Mouse (Mus musculus): ENCODE data around the gene Gdf7. TPM values are rescaled to one million over a fixed set of nuclear protein-coding genes. Genes with fewer than 3 reads are reported as not detected.

Gene Gdf7
- polyA plus RNA-seq (2016; fragmentation: Nextera tagmentation; extraction: Ambion mirVana), result 0.80 and 0.88 TPM in 2 replicates

GRCm38 (mm10) chr12:8301841-8302431 lies at the start of gene Gdf7:
Gdf7 (minus strand) TSS chr12:8301954.
- H3K9ac ChIP-seq (replicated peaks), result peak within 1 kb of the TSS; percentile 44
- peaks cover 95% of the 10 kb centered on the region for H3K27me3 ChIP-seq
- no peaks in the 10 kb centered on the region for H3K36me3 ChIP-seq
- peak within 1 kb of the TSS; percentile 54 for H3K4me3 ChIP-seq (replicated peaks)
- no peak for ATAC-seq (ENCODE audit: insufficient number of reproducible peaks, insufficient read depth, low FRiP score, low TSS enrichment, low read depth)
- WGBS, result under 1% methylated on average over 52 of the region's 53 CpGs
- no peaks in the 10 kb centered on the region for H3K9me3 ChIP-seq
- no peak within 1 kb of the TSS for H3K27ac ChIP-seq
- H3K4me1 ChIP-seq (replicated peaks), result peaks cover 47% of the 10 kb centered on the region
- H3K4me2 ChIP-seq, result peak within 1 kb of the TSS; percentile 86

- H3K9ac ChIP-seq (replicated peaks), result no peak overlapping the region
- no peak overlapping the region for H3K4me2 ChIP-seq
- H3K27me3 ChIP-seq, result no peaks in the 10 kb centered on the region
- 27% methylated on average over 4 of the region's 4 CpGs for WGBS
- H3K36me3 ChIP-seq, result no peaks in the 10 kb centered on the region
- H3K27ac ChIP-seq, result no peak overlapping the region
- peaks cover 6% of the 10 kb centered on the region; the same call in 1 of the 2 replicates for H3K4me1 ChIP-seq (replicated peaks)
- H3K9me3 ChIP-seq, result 0 out of 2 replicates have a peak, but pooled peaks cover 4% of the 10 kb centered on the region
- ATAC-seq (ENCODE audit: insufficient number of reproducible peaks, insufficient read depth, low FRiP score, low TSS enrichment, low read depth), result no peak
- no peak overlapping the region for H3K4me3 ChIP-seq (replicated peaks)
These were observed 49.5 kb upstream of the Gdf7 start for GRCm38 (mm10) chr12:8351025-8351903.

GRCm38 (mm10) chr12:8348733-8349513 lies 47.2 kb upstream of the Gdf7 start:
- Histone ChIP-seq H3K27ac (0 out of 2 replicates have a peak overlapping the region, but pooled peaks have one; percentile 35), H3K4me2 (no peak overlapping the region), H3K4me1 (replicated peaks) (peaks cover 10% of the 10 kb centered on the region; the same call in 1 of the 2 replicates), H3K9me3 (no peaks in the 10 kb centered on the region), H3K9ac (replicated peaks) (no peak overlapping the region), H3K4me3 (replicated peaks) (no peak overlapping the region), H3K27me3 (no peaks in the 10 kb centered on the region), H3K36me3 (no peaks in the 10 kb centered on the region)
- 75% methylated on average over 9 of the region's 9 CpGs for WGBS
- no peak for ATAC-seq (ENCODE audit: insufficient number of reproducible peaks, insufficient read depth, low FRiP score, low TSS enrichment, low read depth)

GRCm38 (mm10) chr12:8347746-8348462 lies 46.1 kb upstream of the Gdf7 start:
- peaks cover 10% of the 10 kb centered on the region; the same call in 1 of the 2 replicates for H3K4me1 ChIP-seq (replicated peaks)
- no peak overlapping the region for H3K9ac ChIP-seq (replicated peaks)
- no peaks in the 10 kb centered on the region for H3K27me3 ChIP-seq
- 89% methylated on average over 8 of the region's 8 CpGs for WGBS
- H3K9me3 ChIP-seq, result no peaks in the 10 kb centered on the region
- no peak for ATAC-seq (ENCODE audit: insufficient number of reproducible peaks, insufficient read depth, low FRiP score, low TSS enrichment, low read depth)
- H3K27ac ChIP-seq, result no peak overlapping the region
- H3K4me2 ChIP-seq, result no peak overlapping the region
- H3K4me3 ChIP-seq (replicated peaks), result no peak overlapping the region
- H3K36me3 ChIP-seq, result peaks cover 3% of the 10 kb centered on the region; the same call in 1 of the 2 replicates

- Histone ChIP-seq H3K4me1 (replicated peaks) (peaks cover 10% of the 10 kb centered on the region; the same call in 1 of the 2 replicates), H3K27ac (0 out of 2 replicates have a peak overlapping the region, but pooled peaks have one; percentile 17), H3K9ac (replicated peaks) (no peak overlapping the region), H3K27me3 (no peaks in the 10 kb centered on the region), H3K4me2 (no peak overlapping the region), H3K4me3 (replicated peaks) (no peak overlapping the region), H3K36me3 (peaks cover 21% of the 10 kb centered on the region), H3K9me3 (no peaks in the 10 kb centered on the region)
- ATAC-seq (ENCODE audit: insufficient number of reproducible peaks, insufficient read depth, low FRiP score, low TSS enrichment, low read depth), result no peak
- 97% methylated on average over 5 of the region's 5 CpGs for WGBS
These were observed 43.8 kb upstream of the Gdf7 start for GRCm38 (mm10) chr12:8345539-8345938.

GRCm38 (mm10) chr12:8344897-8345296 lies 43.1 kb upstream of the Gdf7 start:
- Histone ChIP-seq H3K4me3 (replicated peaks) (no peak overlapping the region), H3K9ac (replicated peaks) (no peak overlapping the region), H3K27ac (0 out of 2 replicates have a peak overlapping the region, but pooled peaks have one; percentile 23), H3K27me3 (no peaks in the 10 kb centered on the region), H3K9me3 (no peaks in the 10 kb centered on the region), H3K36me3 (peaks cover 25% of the 10 kb centered on the region), H3K4me1 (replicated peaks) (peaks cover 10% of the 10 kb centered on the region; the same call in 1 of the 2 replicates), H3K4me2 (no peak overlapping the region)
- no peak for ATAC-seq (ENCODE audit: insufficient number of reproducible peaks, insufficient read depth, low FRiP score, low TSS enrichment, low read depth)
- WGBS, result 68% methylated on average over 9 of the region's 9 CpGs

- Histone ChIP-seq H3K4me3 (replicated peaks) (no peak overlapping the region), H3K4me1 (replicated peaks) (0 out of 2 replicates have a peak, but pooled peaks cover 3% of the 10 kb centered on the region), H3K4me2 (no peak overlapping the region), H3K27ac (no peak overlapping the region), H3K9ac (replicated peaks) (no peak overlapping the region), H3K27me3 (no peaks in the 10 kb centered on the region), H3K9me3 (no peaks in the 10 kb centered on the region), H3K36me3 (peaks cover 41% of the 10 kb centered on the region)
- ATAC-seq (ENCODE audit: insufficient number of reproducible peaks, insufficient read depth, low FRiP score, low TSS enrichment, low read depth), result no peak
- WGBS, result 99% methylated on average over 3 of the region's 3 CpGs
These were observed 41.6 kb upstream of the Gdf7 start for GRCm38 (mm10) chr12:8343381-8343780.

GRCm38 (mm10) chr12:8341008-8341407 lies 39.3 kb upstream of the Gdf7 start:
- Histone ChIP-seq H3K9ac (replicated peaks) (no peak overlapping the region), H3K4me3 (replicated peaks) (no peak overlapping the region), H3K9me3 (no peaks in the 10 kb centered on the region), H3K27ac (no peak overlapping the region), H3K36me3 (peaks cover 64% of the 10 kb centered on the region), H3K27me3 (no peaks in the 10 kb centered on the region), H3K4me1 (replicated peaks) (0 out of 2 replicates have a peak, but pooled peaks cover 3% of the 10 kb centered on the region), H3K4me2 (no peak overlapping the region)
- no peak for ATAC-seq (ENCODE audit: insufficient number of reproducible peaks, insufficient read depth, low FRiP score, low TSS enrichment, low read depth)
- 92% methylated on average over 6 of the region's 6 CpGs for WGBS

- Histone ChIP-seq H3K4me1 (replicated peaks) (no peaks in the 10 kb centered on the region), H3K9me3 (no peaks in the 10 kb centered on the region), H3K27me3 (no peaks in the 10 kb centered on the region), H3K36me3 (peaks cover 72% of the 10 kb centered on the region), H3K9ac (replicated peaks) (no peak overlapping the region; the same call in 1 of the 2 replicates), H3K27ac (no peak overlapping the region), H3K4me3 (replicated peaks) (no peak overlapping the region), H3K4me2 (no peak overlapping the region)
- no peak for ATAC-seq (ENCODE audit: insufficient number of reproducible peaks, insufficient read depth, low FRiP score, low TSS enrichment, low read depth)
- 66% methylated on average over 13 of the region's 13 CpGs for WGBS
These were observed 38.0 kb upstream of the Gdf7 start for GRCm38 (mm10) chr12:8339591-8340319.

- no peaks in the 10 kb centered on the region for H3K9me3 ChIP-seq
- peaks cover 72% of the 10 kb centered on the region for H3K36me3 ChIP-seq
- 78% methylated on average over 8 of the region's 8 CpGs for WGBS
- no peak for ATAC-seq (ENCODE audit: insufficient number of reproducible peaks, insufficient read depth, low FRiP score, low TSS enrichment, low read depth)
- no peak overlapping the region for H3K27ac ChIP-seq
- no peaks in the 10 kb centered on the region for H3K4me1 ChIP-seq (replicated peaks)
- no peak overlapping the region for H3K4me2 ChIP-seq
- no peak overlapping the region for H3K9ac ChIP-seq (replicated peaks)
- H3K27me3 ChIP-seq, result no peaks in the 10 kb centered on the region
- H3K4me3 ChIP-seq (replicated peaks), result no peak overlapping the region
These were observed 37.2 kb upstream of the Gdf7 start for GRCm38 (mm10) chr12:8338918-8339317.
